Mouse (Mus musculus) ovary, postnatal 10 days (tissue): ENCODE data around the gene Crlf2.

Experiments
- DNase-seq: peaks from one replicate; pipeline ENCODE4 v3.0.0; 2022; ENCODE audit warnings: low spot score

Gene Crlf2

DNA sequence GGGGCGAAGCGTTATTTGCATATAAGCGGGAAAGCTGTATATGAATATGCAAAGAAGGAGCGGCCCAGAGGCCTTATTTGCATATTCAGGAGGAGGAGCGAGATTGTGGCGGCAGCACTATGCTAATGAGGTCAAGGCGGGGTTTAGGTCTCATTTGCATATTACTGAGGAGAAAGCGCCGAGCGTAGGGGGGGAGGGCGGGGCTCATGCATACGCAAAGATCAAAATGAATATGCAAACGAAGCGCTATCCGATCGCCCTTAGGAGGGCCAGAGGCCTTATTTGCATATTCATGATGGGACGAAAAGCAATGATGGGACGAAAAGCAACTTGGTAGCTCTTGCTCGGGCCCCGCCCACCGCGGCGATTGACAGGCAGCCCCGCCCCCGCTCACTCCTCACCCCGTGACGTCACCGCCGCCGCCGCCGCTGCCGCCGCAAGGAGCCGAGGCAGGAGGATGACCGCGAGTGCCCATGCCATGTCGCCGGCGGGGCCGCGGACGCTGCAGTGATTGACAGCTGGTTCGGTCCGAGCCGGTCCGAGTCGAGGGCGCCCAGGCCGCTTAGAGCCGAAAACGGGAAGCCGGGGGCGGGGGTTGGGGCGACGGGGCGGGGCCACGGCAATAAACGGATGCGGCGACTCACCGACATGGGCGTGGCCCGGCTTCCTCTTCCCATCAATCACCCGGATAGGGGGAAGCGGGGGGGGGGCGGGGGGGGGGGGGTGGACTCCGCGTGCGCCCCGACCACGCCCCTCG, at the start of gene Crlf2:
Gene Crlf2, minus strand, starts transcription at position 590 of the 757 bp plus-strand sequence.
- peak; percentile 88 for DNase-seq

DNA sequence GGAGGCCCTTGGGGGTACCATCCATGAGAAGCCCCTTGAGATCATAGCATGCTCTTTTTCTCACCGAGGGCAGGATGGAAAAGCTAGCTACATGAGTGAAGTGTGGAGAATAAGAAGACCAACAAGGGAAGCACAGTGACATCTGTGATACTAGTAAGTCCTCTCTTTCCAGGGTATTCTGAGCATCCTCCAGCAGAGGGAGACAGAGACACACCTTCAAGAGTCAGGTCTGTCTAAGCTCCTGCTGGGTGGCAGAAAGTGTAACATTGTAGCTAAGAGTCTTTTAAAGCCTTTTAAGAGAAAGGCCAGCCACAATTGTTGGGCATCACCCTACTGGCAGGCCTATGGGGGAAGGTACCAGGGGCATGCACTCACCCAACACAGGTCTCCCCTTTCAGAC, 43.8 kb upstream of the Crlf2 start:
- no peak for DNase-seq

DNA sequence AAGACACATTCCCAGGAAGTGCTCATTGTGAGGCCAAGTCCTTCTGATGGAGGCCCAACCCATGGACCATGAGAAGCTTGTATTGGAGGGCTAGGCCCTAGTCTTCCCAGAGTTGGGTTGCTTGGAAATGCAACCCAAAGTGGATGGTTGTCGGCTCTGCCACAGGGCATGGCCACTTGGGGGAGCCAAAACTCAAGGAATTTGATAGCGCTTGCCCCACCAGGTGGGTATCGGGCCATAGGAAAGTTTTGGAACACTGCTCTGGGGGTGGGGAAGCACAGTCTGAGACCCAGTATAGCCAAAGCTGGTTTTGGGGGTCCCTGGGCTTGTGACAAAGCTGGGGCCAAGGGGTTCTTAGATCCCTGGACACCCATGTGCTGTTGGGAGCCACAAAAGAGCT, 42.3 kb upstream of the Crlf2 start:
- DNase-seq, result no peak

DNA sequence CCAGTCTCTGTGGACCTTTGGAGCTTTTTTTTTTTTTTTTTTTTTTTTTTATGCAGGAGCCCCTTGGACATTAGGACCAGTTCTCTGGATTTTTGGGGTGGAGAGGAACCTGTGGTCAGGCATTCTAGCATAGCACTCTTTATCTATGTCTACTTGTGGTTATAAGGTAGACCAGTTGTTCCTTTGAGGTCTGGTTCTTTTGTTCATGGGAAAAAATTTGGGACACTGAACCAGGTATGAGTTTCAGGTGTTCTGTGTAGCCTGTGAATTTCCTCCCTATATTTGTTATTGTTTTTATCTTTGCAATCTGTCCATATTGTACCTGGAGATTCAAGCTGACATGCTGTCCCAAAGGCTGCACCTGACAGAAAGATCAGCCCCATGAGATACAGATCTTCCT, 40.1 kb upstream of the Crlf2 start:
- no peak for DNase-seq

DNA sequence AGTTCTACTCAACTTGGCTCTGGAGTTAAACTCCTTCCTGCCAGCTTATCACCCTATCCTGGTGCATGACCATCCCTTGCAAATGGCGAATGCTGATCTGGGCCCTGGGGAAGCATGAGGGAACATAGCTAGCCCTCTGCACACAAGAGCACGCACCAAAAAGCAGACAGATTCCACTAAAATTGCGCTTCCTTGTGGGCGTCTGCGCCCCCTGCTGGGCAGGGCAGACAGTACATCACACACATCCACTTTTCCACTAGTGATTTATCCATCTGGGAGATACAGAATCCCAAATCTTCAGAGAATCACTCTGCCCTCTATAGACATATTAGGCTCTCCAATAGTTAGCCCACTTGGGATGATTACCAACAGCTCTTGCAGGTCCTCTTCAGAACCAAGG, 37.9 kb upstream of the Crlf2 start:
- DNase-seq, result no peak

DNA sequence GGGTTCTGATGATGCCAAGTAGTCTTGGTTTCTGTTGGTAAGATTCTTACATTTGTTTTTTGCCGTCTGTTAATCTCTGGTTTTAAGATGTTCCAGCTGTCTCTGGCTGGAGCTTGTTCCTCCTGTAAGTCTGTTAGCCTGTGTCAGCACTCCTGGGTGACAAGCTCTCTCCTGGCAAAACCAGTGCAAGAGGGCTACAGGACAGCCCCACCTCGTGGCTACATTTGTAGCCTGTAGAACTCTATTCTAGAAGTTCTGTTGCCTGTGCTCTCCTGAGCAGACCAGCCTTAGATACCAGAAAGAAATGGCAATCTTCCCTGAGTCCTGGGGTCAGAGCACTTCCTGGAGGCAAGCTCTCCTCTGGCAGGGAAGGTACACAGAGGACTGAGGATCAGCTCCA, 4.0 kb upstream of the Crlf2 start:
- DNase-seq, result no peak

DNA sequence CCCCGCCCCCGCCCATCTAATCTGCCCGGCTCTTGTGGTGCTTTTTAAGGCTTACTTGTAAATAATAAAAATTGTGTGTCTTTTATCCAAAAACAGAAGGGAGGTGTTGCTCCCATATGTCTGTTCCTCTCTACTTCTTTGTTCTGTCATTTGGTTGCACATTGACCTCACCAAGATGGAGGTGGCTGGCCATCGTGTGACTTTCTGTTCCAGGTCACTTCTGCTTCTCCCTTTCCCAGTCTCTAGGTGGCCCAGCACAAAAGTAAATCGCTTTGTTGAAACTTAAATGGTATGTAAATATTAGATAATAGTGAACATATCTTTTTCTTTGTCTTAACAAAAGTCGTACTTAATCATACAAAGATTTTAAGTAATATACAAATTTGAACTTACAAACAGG, 398 bp upstream of the Crlf2 start:
- no peak for DNase-seq

DNA sequence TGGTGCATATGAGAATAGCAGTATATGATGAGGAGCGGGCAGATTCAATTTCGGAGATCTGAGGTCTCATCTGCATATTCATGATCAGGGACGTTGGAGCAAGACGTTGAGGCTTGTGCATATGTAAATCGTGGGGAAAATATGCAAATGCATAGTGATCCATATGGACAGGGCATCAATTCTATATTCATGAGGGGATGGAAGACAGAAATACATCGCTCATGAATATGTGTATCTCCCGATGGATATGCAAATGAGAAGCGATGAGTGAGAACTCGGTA, 730 bp downstream of the Crlf2 start:
- DNase-seq, result no peak

DNA sequence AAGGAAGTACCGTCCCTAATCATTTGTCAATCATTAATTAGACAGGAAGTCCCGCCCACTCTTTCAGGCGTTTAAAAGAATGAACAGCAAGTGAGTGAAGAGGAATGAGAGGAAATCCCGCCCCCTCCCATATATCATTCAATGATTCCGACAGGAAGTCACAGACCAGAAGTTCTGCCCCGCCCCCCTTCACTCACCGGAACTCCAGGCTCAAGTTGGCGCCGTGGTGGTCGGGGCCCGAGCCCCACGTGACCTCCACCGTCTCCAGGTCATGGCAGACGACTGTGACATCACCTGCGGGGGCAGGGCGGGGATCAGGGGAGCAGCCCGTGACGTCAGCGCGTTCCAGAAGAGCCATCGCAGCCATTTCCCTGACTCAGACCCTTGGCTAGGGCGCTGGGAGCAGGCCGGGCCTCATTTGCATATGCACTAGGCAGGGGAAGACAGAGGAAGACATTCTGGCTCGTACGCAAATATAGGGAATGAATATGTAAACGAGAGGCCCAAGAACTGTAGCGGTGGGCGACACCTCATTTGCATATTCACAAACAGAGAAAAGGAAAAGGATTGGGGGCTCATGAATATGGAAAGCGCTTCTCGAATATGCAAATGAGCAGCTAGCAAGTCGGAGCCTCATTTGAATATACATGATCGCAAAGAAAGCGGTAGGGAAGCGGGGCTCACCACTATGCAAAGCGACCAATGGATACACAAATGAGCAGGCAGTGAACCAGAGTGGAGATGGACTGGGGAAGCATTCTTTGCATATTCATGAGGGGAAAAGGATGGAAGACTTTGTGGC, 1.3 kb downstream of the Crlf2 start:
- DNase-seq, result peak; percentile 86

DNA sequence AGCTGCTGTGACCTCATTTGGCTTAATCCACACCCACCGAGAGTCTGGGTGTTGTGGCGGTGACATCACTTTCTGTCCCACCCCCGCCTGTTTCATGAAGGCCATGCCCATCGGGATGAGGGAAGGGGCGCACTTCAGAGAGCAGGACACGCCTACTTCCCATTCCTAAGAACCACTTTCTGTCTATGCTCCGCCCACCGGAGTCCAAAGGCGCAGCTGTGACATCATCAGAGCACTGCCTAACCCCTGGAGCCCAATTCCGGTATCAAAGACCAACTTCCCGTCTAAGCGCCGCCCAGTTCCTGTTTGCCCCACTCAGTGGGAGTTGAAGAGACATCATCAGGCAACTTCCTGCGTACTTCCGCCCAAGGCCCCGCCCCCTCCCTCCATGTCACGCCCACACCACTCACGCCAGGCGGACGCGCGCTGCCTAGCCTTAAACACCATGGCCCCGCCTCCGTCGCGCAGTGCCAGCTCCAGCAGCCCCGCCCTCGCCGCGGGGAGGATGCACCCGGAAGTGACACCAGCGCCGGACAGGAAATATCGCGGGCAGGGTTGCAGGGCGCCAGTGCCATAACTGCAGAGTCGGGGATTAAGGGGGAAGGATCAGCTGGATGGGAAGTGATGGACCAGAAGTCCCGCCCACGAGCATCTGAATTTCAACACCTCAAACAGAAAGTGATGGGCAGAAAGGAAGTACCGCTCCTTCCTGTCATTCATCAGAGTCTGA, 2.0 kb downstream of the Crlf2 start:
- peak; percentile 78 for DNase-seq

DNA sequence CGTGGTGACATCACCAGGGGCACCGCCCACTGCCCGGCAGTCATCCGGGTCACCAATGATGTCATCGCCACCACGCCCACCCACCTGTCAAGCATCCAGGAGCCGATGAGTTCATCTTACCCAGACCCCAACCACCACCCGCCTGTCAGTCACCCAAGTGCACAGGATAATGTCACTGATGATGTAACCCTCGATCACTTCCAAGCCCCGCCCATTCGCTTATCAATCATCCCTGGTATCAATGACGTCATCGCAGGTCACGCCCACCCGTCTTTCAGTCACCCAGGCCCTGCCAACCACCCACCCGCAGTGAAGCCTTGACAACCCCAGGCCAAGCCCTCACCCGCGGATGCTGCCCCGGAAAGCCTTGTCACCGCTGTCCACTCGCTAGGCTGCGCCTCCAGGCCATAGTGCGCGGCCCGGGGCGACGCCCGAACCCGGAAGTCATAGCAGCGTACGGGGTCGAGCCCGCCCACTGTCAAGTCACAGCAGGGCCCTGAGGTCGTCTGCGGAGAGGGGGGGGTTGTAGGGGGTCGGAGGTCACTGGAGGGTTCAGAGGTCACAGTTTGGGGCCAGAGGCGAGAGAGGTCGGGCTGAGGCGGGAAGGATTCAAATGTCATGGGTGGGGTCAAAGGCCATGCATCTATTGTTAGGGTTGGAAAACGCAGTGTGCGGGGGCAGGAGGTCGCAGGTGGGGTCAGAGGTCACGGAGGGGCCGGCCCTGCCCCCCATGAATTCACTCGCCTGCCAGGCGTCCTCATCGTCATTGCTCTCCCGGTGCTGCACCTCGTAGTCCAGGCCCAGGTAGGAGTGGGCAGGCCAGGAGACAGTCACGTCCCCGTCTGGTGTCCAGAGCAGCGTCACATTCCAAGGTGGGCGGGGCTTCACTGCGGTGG, 2.9 kb downstream of the Crlf2 start:
- no peak for DNase-seq

DNA sequence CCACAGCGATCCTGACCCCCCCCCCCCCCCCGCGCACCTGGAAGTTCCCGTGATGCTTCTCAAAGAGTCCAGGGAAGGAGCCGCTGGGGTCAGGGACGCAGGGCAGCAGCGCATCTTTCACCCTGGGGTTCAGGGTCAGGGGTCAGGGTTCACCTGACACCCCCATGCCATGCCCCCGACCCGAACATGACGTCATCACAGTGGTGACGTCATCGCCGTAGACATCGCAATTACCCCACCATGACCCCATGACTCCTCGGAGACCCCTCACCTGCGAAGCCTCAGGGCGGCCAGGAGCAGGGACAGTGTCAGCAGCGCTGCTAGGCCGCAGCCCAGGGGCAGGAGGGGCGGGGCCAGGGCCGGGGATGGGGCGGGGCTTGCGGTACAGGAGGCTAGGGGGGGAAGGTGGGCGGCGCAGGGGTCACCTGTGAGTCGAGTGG, 3.5 kb downstream of the Crlf2 start:
- DNase-seq, result no peak

DNA sequence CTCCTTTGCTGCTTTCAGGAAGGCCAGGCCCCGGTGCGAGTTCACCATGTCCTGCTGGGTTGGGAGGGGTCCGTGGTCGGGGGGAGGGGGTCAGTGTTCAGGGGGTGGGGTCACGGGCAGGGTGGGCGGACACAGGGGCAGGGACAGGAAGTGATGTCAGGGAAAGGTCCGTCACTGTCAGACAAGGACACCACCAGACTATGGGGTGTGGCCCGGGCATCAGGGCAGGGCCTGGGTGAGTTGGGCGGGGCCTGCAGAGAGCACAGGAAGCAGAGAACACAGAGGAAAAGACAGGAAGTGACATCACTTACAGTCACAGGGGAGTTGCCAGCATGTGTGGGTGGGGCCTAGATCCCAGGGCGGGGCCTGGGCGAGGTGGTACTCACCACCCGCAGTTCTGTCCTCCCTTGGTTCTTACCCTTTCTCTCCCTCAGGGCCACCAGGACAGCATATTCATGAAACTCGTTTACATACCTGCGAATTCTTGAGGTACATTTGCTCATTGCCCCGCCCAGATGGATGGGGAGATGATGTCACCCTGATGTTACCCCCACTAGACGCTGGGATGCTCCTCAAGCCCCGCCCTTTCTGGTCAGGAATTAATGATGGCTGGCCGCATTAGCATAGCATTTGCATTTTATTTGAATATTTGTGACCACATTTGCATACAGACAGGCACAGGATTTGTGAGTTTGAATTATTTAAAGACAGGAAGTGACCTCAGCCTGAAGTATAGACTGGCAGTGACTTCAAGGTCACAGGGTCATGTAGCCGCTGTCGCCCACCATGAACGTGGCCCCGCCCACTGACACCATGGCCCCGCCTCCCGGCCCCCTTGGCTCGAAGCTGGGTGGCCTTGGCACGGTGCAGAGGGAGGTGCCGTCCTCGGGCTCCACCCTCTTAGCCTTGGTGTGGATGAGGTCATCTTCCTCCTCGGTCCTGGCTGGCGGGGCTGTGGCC, 4.4 kb downstream of the Crlf2 start:
- no peak for DNase-seq

DNA sequence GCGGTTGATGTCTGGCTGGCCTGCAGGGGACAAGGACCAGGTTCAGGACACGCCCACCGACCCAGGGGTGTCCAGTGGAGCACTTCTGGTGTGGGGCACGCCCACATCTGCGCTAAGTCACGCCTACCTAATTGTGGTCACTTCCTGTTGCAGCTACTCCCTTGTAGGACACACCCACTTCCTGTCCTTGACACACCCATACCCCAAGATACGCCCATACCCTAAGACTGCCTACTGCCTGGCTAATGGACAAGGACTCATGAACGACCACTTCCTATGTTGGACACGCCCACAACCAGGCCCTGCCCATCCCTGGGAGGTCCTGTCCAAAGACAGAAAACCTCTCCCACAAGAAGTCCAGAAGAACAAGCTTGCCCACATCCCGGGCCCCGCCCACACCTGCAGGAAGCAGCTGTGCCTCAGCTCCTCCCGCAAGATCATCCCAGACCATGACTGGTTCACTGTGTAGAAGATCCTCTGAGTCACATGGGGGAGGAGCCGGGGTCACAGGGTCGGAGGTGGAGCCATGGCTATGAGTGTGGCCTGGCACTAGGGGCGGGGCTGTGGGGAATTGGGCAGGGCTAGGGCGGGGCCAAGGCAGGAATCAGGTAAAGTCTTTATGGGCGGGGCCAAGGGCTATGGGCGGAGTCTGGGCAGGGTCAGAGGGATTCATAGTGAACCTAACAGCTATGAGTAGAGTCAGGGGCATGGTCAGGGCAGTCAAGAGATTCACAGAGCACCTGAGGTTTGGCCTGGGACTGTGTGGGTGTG, 5.4 kb downstream of the Crlf2 start:
- DNase-seq, result no peak

DNA sequence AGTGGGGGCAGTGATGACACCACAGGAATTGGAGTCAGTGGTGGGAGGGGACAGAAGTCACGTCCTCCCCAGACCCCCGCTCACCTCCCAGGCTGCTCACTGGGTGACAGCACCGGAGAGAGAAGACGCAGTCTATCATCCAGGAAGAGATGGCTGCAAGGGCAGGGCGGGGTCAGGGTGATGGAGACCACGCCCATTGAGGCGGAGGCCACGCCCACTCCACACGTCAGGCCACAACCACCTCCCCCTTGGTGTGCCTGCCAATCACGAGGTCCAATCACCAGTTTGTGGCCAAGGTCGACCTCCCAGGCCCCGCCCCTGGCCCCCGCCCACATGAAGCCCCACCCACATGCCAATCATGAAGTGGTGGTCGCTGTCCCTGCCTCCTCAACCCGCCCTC, 6.3 kb downstream of the Crlf2 start:
- DNase-seq, result no peak

DNA sequence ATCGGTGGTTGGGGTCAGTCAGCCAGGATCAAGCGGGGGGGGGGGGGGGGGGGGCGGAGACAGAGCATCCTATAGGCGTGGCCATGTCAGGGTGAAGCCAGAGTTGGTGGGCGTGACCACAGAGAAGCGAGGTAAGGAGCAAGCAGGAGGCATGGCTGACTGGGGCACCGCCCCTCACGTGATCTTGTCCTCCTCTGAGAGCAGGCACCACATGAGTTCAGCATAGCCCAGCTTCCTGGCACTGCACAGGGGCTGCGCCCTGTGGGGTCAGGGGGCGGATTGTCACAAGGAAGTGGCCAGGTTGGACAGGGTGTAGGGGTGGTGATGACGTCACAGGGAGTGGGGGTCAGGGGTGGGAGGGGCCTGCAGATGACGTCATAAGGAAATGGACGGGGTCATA, 6.7 kb downstream of the Crlf2 start:
- DNase-seq, result no peak

DNA sequence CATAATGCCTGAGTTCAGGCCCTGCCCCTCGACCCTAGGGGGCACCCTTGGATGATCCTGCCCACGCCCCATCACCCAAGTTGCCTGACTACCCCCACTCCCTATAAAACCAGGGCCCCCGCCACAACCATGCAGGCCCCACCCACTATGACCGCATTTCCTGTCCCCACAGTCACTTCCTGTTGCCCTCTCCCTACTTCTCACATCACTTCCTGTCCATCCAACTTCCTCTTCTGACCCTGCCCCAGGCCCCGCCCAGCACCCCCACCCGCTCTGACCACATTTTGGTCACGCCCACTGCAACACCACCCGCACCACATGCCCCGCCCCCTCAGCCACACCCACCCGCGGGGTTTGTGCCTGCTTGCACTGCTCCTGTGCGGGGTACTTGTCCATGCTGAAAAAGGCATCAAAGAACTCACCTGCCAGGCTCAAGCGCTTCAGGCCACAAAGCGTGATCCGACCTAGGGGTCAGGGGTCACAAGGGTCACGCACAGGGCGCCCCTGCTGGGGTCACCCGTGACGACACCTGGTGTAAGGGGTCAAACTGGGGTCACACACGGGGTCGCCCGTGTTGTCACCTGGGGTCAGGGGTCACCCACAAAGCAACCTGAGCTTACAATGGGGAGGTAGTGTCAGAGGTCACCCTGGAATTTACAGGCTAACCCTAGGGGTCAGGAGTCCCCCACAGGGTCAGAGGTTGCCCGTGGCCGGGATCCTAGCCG, 7.6 kb downstream of the Crlf2 start:
- no peak for DNase-seq

DNA sequence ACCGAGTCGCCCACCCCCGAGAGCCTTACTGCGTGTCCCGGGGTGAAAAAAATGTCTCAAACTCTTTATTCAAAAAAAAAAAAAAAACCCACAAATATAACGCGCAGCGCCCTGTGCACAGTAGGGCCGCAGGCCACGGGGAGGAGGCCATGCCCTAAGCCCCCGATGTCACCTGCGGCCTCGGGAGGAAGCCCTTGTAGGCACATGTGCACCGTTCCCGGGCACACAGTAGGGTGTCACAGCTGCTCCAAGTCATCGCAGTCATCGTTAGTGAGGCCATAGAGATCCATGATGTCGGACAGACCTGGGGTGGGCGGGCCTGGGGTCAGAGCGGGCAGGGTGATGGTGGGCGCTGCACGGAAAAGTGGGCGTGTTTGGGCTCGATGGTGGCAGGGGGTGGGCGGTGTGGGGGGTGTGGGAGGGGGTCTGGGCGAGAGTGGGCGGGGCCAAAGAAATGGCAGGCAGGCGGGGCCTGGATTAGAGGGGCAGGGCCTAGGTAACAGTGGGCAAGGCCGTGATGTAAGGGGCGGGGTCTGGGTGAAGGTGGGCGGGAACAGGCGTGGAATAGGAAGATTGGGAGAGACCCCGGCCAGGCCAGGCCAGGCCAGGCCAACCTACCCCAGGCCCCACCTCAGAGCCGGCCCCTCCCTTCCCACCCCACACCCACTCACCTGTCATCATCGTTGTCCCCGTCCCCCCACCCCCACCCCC, 8.4 kb downstream of the Crlf2 start:
- no peak for DNase-seq

DNA sequence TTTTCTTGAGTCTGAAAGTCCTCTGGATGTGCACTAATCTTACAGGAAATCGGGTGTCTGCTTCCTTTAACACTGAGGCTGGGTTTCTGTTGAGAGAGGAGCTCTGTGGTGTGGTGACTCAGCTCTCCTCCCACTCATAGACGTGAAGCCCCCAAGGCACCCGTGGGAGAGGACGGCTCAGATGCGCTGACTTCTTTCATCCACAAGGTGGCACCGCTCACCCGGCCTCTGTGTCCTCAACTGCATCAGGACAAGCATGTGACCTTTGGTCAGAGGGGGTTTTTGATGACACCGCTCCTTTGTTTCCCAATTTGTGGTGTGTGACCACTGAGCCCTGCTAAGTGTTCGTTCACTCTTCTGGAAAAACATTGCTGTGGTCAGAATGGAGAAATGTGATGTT, 10.1 kb downstream of the Crlf2 start:
- DNase-seq, result no peak
